Mouse (Mus musculus): ENCODE results near the gene Bysl.
A peak's percentile ranks its signal among the peaks of the same experiment; 100 is the strongest.
"Not testable (repeated sequence)": the region's sequence is repeated elsewhere in the genome, so short reads cannot be mapped to it uniquely, and the experiment has no call there.

The Bysl gene

DNA sequence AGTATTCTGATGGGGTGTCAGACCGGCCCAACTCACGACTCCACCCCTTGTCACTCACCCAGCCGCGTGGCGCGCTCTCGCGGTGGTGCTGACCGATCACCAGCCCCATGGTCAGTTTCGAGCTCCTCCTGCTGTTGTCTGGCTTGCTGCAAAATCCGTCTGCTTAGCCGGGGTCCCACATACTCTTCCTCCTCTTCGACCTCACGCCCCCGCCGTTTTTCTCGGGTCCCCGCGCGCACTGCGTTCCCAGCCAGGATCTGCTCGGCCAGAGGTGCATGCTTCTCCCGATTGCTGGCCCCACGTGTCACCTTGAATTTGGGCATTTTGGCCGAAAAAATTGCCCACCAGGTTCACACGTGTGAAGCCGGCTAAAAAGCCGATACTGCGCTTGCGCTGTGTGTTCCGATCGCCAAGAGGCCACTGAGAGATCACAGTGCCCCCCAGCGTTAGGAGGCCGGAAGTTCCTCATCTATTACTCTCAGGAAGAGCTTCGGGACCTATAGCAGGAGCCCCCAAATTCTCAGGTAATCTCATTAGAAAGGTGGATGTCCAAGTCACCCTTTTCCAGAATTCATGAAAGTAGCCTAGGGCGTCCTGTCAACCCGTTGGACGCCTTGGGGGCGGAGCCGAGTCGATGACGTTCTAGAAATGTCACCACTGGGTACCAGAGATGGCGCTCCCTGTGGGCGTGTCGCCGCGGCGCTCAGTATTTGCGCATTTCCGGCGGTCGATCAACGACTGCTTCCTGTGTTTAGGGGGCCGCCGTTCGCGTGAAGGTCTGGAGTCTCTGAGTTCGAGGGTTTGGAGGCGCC lies at the start of gene Bysl, which contains the start of the genes Med20 and Gm20517:
Gene Bysl (minus strand): TSS at position 644 of the 812 bp plus-strand sequence.
Gene Med20 (plus strand): TSS at position 734 of the 812 bp plus-strand sequence.
Gene Gm20517 (plus strand): TSS at position 741 of the 812 bp plus-strand sequence.
- DNase-seq = peak; percentile 97

DNA sequence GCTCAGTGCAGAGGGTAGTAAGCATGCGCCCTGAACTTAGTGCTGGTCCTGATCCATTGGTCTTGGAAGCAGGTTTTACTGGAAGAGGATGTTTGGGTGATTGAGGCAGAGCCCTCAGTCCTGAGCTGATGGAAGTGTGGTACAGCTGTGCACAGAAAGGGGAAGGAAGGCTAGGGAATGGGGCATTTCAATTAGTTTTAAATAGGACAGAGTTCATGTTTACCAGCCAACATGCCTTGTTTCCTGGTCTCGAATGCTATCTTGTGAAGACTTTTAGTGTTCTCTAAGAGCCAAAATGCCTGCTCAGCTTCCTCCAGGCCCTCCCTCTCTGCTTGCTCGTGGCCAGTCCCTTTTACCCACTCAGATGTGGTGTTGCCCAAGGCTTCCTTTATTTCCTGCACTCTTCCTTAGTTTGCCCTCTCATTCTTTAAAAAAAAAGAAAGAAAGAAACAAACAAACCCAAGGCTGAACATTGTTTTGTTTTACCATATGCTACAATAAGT lies 47.5 kb upstream of the Bysl start:
- DNase-seq = no peak

- DNase-seq = no peak
Measured at GRCm38 (mm10) chr17:47657901-47658300, 46.6 kb upstream of the Bysl start.

- DNase-seq = no peak
Measured at GRCm38 (mm10) chr17:47655697-47656096, 44.4 kb upstream of the Bysl start.

- DNase-seq = not testable (repeated sequence)
Measured at GRCm38 (mm10) chr17:47654346-47654745, 43.1 kb upstream of the Bysl start.

GRCm38 (mm10) chr17:47651953-47652352 lies 40.7 kb upstream of the Bysl start:
- no peak for DNase-seq

- DNase-seq = no peak
Measured at GRCm38 (mm10) chr17:47648966-47649365, 37.7 kb upstream of the Bysl start.

DNA sequence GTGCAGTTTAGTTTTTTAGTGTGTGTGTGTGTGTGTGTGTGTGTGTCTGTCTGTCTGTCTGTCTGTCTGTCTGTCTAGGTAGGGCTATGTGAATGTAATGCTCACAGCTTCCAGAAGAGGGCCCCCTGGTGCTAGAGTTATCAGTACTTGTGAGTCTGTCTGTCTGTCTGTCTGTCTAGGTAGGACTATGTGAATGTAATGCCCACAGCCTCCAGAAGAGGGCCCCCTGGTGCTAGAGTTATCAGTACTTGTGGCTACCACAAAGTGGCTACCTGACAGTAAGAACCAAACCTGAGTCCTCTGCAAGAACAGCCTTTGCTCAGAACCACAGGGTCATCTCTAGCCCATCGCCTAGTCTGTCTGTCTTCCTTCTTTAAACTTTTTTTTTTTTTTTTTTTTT lies 35.4 kb upstream of the Bysl start:
- peak; percentile 75 for DNase-seq

- DNase-seq = no peak
Measured at GRCm38 (mm10) chr17:47642992-47643391, 31.7 kb upstream of the Bysl start.

DNA sequence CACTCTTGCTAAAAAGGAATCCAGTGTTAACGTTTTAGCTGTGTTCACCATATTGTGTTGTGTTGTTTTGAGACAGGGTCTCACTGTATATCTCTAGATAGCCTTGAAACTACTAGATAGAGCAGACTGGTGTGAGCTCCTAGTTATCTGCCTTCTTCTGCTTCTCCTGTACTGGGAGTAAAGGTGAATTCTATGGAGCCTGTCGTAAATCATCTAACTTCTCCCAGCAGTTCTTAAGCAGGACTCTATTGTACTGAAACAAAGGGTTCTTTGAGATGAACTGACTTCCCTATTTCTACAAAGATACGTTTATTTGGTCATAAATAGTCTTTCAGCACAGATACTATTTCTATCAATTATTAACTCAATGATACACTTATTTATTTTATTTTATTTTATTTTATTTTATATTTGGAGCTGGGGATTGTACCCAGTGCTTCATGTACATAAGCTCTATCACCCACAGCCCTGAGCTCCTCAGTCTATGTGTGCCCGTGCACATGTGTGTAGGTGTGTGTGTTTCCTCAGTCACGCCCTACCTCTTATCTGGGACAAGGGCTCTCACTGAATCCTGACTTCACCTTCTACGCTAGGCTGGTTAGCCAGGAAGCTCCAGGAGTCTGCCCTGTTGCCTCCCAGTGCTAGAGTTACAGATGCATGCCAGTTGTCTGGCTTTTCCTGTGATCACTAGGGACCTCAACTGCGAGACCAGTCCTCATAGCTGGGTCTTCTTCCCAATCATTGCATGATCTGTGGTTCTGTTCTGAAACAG lies 22.9 kb upstream of the Bysl start:
- no peak for DNase-seq

- no peak for DNase-seq
Measured at GRCm38 (mm10) chr17:47632181-47632840, 21.0 kb upstream of the Bysl start.

GRCm38 (mm10) chr17:47630678-47631065 lies 19.4 kb upstream of the Bysl start, which contains the start of gene Usp49:
Gene Usp49, plus strand, starts transcription at chr17:47630690.
- no peak for DNase-seq

- peak; percentile 51 for DNase-seq
Measured at GRCm38 (mm10) chr17:47629717-47630677, 18.7 kb upstream of the Bysl start.

DNA sequence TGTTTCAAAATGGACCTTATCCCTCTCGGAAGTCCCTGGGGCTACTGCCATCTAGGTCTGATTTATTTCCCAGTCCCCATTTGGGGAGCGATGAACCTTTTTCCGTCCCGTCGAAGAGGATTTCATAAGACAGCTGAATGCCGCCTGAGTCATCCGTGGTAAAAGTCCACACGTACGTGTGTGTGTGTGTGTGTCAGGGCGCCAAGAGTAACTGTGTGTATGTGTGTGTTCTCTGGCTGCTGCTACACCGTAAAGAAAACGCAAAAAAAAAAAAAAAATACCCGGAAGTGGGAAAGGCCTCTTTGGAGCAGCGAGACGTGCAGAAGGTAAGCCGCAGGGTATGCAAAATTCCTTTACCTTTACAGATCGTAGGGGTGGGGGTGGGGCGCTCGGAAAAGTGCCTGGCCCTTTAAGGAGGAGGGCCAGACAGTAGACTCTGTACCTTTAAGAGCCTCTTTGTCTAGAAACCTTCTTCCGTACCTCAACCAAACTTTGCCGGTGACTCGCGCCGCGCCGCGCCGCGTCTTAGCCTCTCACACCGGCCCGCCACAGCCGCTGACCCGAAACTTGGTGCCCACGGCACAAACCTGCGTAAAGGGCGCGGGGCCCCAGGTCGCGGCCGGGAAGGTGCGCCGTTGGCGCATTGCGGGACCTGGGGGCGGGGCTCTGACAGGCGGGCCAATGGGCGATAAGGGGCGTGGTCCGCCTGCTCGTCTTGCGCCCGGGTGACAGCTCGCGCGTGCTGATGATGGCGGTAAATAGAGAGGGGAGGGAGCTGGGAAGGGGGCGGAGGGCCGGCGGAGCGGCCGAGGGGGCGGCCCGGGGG lies 17.8 kb upstream of the Bysl start:
- DNase-seq = peak; percentile 94

- DNase-seq = no peak
Measured at GRCm38 (mm10) chr17:47627791-47628190, 16.5 kb upstream of the Bysl start.

GRCm38 (mm10) chr17:47626031-47626430 lies 14.7 kb upstream of the Bysl start:
- DNase-seq = no peak

DNA sequence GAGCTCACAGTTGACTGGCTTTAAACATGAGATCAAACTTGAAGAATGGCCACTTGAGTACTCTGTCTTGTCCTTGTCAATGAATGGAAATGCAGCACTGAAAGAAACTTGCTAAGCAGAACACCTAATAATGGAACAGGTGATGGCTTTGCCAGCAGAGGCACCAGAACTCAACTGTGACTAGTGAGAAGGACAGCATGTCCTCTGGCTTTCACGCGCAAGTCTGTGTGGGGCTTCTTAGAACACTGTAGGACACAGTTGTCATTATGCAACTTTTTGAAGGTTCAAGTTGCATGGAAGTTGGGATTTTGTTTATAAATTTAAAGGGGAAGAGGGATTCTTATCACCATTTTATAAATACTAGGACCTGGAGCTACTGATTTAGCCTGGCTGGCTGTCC lies 13.8 kb upstream of the Bysl start:
- no peak for DNase-seq

GRCm38 (mm10) chr17:47624572-47624971 lies 13.3 kb upstream of the Bysl start:
- DNase-seq = not testable (repeated sequence)

DNA sequence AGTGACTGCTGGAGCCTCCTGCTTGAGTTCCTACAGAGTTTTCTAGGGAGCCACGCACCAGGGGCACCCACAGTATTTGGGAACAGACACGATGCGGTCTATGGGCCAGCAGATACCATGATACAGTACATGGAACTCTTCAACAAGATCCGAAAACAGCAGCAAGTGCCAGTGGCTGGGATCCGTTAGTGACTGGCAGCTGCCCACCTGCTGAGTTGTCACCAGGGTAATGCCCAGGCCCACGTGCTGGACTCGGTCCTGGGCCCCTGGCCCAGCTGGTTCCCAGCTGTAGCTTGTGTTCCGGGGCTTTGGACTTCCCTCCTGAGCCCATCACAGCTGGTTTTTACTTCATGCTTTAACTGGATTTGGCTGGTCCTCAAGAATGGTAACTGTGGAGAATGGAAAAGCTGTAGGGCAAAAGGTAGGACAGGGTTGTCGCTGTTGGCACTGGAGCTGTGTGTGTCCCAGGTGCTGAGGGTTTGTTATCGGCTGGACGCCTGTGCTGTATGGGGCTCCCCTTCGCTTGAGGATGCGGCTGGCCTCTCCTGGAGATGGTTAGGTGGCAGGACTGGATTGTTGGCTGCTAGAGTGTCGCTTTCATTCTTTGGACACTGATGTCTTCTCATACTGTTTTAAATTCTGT lies 11.7 kb upstream of the Bysl start:
- DNase-seq = no peak

DNA sequence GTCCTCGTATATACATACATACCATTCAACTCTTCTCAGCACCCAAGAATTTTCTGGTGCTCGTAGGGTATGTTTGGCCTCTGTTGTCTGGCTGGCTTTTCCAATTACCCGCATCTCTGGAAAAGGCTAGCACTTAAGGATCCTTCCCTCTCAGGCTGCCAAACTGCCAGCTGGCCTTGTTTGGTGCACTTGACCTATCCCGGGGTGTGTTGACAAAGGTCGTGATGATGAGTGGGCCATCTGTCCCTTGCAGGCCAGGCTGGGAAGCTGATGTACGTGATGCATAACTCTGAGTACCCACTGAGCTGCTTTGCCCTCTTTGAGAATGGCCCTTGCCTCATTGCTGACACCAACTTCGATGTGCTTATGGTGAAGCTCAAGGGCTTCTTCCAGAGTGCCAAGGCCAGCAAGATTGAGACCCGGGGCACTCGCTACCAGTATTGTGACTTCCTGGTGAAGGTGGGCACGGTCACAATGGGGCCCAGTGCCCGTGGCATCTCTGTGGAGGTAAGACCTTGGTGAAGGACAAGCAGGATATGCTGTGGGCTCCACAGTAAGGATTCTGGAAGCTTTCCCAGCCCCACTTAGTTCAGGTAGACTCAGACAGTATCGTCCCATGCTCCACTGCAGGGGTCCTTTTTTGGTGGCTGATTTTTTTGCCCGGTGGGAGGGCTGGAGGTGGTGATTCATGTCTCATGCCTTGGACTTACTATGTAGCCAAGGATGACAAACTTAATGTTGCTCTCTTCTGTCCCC lies 7.4 kb upstream of the Bysl start:
- no peak for DNase-seq
